Mouse (Mus musculus) erythroblast, adult 5-6 weeks (primary cell): ENCODE data around the gene Eif1. TPM values are rescaled to one million over a fixed set of nuclear protein-coding genes. Genes with fewer than 3 reads are reported as not detected.
"Not testable (repeated sequence)": the region's sequence is repeated elsewhere in the genome, so short reads cannot be mapped to it uniquely, and the experiment has no call there.

Source experiments
- ATAC-seq: replicated peaks from 2 replicates; pipeline ENCODE4 v1.8.0; 2016; ENCODE audit warnings: moderate number of reproducible peaks, mild to moderate bottlenecking, moderate TSS enrichment, inconsistent platforms; ENCODE audit not compliant: poor library complexity, low FRiP score, severe bottlenecking
- total RNA-seq, 2 experiments: library from RNA; stranded (forward) in 1 of 2; stranded (reverse) in 1 of 2; fragments of 150-400 nt in 1 of 2; fragments of 200-764, 138-1000 nt in 1 of 2; gene quantifications; 2 replicates each; pipeline versions ENCODE4 v1.2.3 to v1.2.4; 2015 to 2017; ENCODE audit warnings: low replicate concordance in 2 of 2

Gene Eif1
- total RNA-seq, 2 experiments from 2014 or later, result 168 to 580 TPM

- not testable (repeated sequence) for ATAC-seq
These were observed 11.0 kb upstream of the Eif1 start for GRCm38 (mm10) chr11:100308672-100309071.

- no peak for ATAC-seq
These were observed 8.0 kb upstream of the Eif1 start for GRCm38 (mm10) chr11:100311656-100312055.

- ATAC-seq, result no peak
These were observed 7.5 kb upstream of the Eif1 start for GRCm38 (mm10) chr11:100312096-100312679.

- ATAC-seq, result no peak
These were observed 6.3 kb upstream of the Eif1 start for GRCm38 (mm10) chr11:100313424-100313823.

- ATAC-seq, result no peak
These were observed 4.2 kb upstream of the Eif1 start for GRCm38 (mm10) chr11:100315439-100315838.

- ATAC-seq, result peak; percentile 43
These were observed 1.8 kb upstream of the Eif1 start for GRCm38 (mm10) chr11:100317826-100318380.

GRCm38 (mm10) chr11:100318529-100319451, 895 bp upstream of the Eif1 start:
- no peak for ATAC-seq

- peak; percentile 87 for ATAC-seq
These were observed 516 bp downstream of the Eif1 start for GRCm38 (mm10) chr11:100320172-100320630.

GRCm38 (mm10) chr11:100320701-100321410, 1.2 kb downstream of the Eif1 start:
- ATAC-seq, result not testable (repeated sequence)

GRCm38 (mm10) chr11:100321479-100322305, 2.0 kb downstream of the Eif1 start:
- not testable (repeated sequence) for ATAC-seq

- no peak for ATAC-seq
These were observed 3.0 kb downstream of the Eif1 start for GRCm38 (mm10) chr11:100322591-100323258.

GRCm38 (mm10) chr11:100323578-100323977, 3.9 kb downstream of the Eif1 start:
- ATAC-seq, result no peak

- no peak for ATAC-seq
These were observed 5.5 kb downstream of the Eif1 start for GRCm38 (mm10) chr11:100325062-100325629.

GRCm38 (mm10) chr11:100327316-100327715, 7.6 kb downstream of the Eif1 start:
- no peak for ATAC-seq

- no peak for ATAC-seq
These were observed 8.1 kb downstream of the Eif1 start for GRCm38 (mm10) chr11:100327761-100328160.

GRCm38 (mm10) chr11:100330235-100330634, 10.6 kb downstream of the Eif1 start:
- ATAC-seq, result no peak

GRCm38 (mm10) chr11:100330816-100331375, 11.2 kb downstream of the Eif1 start:
- ATAC-seq, result not testable (repeated sequence)
